Mouse (Mus musculus): Measurements from ENCODE around the gene Cd209a. TPM values are rescaled to one million over a fixed set of nuclear protein-coding genes. Genes with fewer than 3 reads are reported as not detected.

Gene Cd209a
- polyA plus RNA-seq, 2 experiments, result 0.04 TPM; not detected in 1

DNA sequence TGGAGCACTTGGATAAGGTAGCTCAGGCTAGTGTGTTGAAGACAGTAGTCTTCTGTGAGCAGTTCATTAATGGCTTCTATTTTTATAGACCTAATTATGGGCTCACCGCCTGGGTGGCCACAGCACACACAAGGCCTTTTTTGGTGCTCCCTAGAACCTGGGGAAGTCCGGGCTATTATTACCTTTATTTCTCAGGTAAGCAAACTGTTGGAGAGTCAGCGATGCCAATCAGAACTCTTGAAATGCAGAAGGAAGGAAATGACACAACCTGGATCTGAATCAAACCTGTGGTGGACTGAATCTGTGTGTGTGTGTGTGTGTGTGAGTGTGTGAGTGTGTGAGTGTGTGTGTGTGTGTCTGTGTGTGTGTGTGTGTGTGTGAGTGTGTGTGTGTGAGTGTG is 54.7 kb downstream of the Cd209a start, which contains the start of gene Fcer2a:
Gene Fcer2a (minus strand): TSS at position 55 of the 400 bp plus-strand sequence.
- Histone ChIP-seq H3K4me3 (ENCODE audit: insufficient read depth in 1 of 2, low read depth in 2 of 2, low read length in 2 of 2) (no peak within 1 kb of the TSS), H3K4me1 (replicated peaks; ENCODE audit: control insufficient read depth in 2 of 2, insufficient read depth in 2 of 2, low read length in 1 of 2) (no peaks in the 10 kb centered on the region), H3K4me2 (ENCODE audit: low read depth) (no peak within 1 kb of the TSS), H3K27me3 (ENCODE audit: control insufficient read depth, insufficient read depth, low read length) (no peaks in the 10 kb centered on the region), H3K9me3 (ENCODE audit: control insufficient read depth, low read length) (no peaks in the 10 kb centered on the region), H3K9ac (replicated peaks) (no peak within 1 kb of the TSS), H3K36me3 (replicated peaks; ENCODE audit: control insufficient read depth, insufficient read depth, low read depth) (no peaks in the 10 kb centered on the region), H3K27ac (no peak within 1 kb of the TSS)
- 54% methylated on average over 3 of the region's 3 CpGs for WGBS (ENCODE audit: insufficient replicate concordance)
- DNase-seq (ENCODE audit: low read depth in 3 of 3, low spot score in 3 of 3) (no peak), ATAC-seq (ENCODE audit: insufficient read depth) (no peak)
- no peak for TF ChIP-seq EP300 (IDR thresholded peaks at IDR 0.05; ENCODE audit: low read depth)
- no peak for TF ChIP-seq CTCF (IDR thresholded peaks at IDR 0.05; ENCODE audit: low read depth)

Small RNA genes within 50 kb of the gene (microRNA-seq; reads per million reads assigned to microRNA genes)
- gene Gm24934, result not detected

Other genes starting within 250 kb of the Cd209a start
- 26.1 and 31.6 TPM in 2 replicates for gene Mcoln1, start 248.5 kb downstream of the Cd209a start, polyA plus RNA-seq (2012; rRNA removed)
- 12.6 and 13.8 TPM in 2 replicates for gene Mcoln1, start 248.5 kb downstream of the Cd209a start, polyA plus RNA-seq (2014; fragmentation: Nextera tagmentation; extraction: Ambion mirVana)
- gene Pnpla6, start 233.6 kb downstream of the Cd209a start, polyA plus RNA-seq (2012; rRNA removed), result 12.1 and 14.2 TPM in 2 replicates
- 6.5 and 9.6 TPM in 2 replicates for gene Pnpla6, start 233.6 kb downstream of the Cd209a start, polyA plus RNA-seq (2014; fragmentation: Nextera tagmentation; extraction: Ambion mirVana)
- gene C330021F23Rik, start 181.0 kb downstream of the Cd209a start, polyA plus RNA-seq (2012; rRNA removed), result 2.7 and 3.0 TPM in 2 replicates
- 2.5 and 4.0 TPM in 2 replicates for gene C330021F23Rik, start 181.0 kb downstream of the Cd209a start, polyA plus RNA-seq (2014; fragmentation: Nextera tagmentation; extraction: Ambion mirVana)
- 1.8 and 2.2 TPM in 2 replicates for gene Camsap3, start 161.7 kb downstream of the Cd209a start, polyA plus RNA-seq (2012; rRNA removed)
- gene Camsap3, start 161.7 kb downstream of the Cd209a start, polyA plus RNA-seq (2014; fragmentation: Nextera tagmentation; extraction: Ambion mirVana), result 1.6 and 1.7 TPM in 2 replicates
- gene Xab2, start 127.7 kb downstream of the Cd209a start, polyA plus RNA-seq (2012; rRNA removed), result 24.1 and 27.1 TPM in 2 replicates
- 22.2 and 25.9 TPM in 2 replicates for gene Xab2, start 127.7 kb downstream of the Cd209a start, polyA plus RNA-seq (2014; fragmentation: Nextera tagmentation; extraction: Ambion mirVana)
- gene Pet100, start 127.4 kb downstream of the Cd209a start, polyA plus RNA-seq (2012; rRNA removed), result 7.9 and 32.5 TPM in 2 replicates
- 113 and 117 TPM in 2 replicates for gene Pet100, start 127.4 kb downstream of the Cd209a start, polyA plus RNA-seq (2014; fragmentation: Nextera tagmentation; extraction: Ambion mirVana)
- not detected in 2 replicates for gene Pcp2, start 123.4 kb downstream of the Cd209a start, polyA plus RNA-seq (2012; rRNA removed)
- 0.19 TPM in 1 of 2 replicates, not detected in the other for gene Pcp2, start 123.4 kb downstream of the Cd209a start, polyA plus RNA-seq (2014; fragmentation: Nextera tagmentation; extraction: Ambion mirVana)
- gene Stxbp2, start 118.0 kb downstream of the Cd209a start, polyA plus RNA-seq (2012; rRNA removed), result 55.5 and 61.7 TPM in 2 replicates
- 37.7 and 44.6 TPM in 2 replicates for gene Stxbp2, start 118.0 kb downstream of the Cd209a start, polyA plus RNA-seq (2014; fragmentation: Nextera tagmentation; extraction: Ambion mirVana)
- gene Retn, start 93.2 kb downstream of the Cd209a start, polyA plus RNA-seq (2012; rRNA removed), result not detected in 2 replicates
- not detected in 2 replicates for gene Retn, start 93.2 kb downstream of the Cd209a start, polyA plus RNA-seq (2014; fragmentation: Nextera tagmentation; extraction: Ambion mirVana)
- gene Mcemp1, start 83.2 kb downstream of the Cd209a start, polyA plus RNA-seq (2012; rRNA removed), result 1.4 and 1.9 TPM in 2 replicates
- gene Mcemp1, start 83.2 kb downstream of the Cd209a start, polyA plus RNA-seq (2014; fragmentation: Nextera tagmentation; extraction: Ambion mirVana), result 3.1 and 3.7 TPM in 2 replicates
- 0.90 and 1.4 TPM in 2 replicates for gene Fcor, start 76.6 kb downstream of the Cd209a start, polyA plus RNA-seq (2012; rRNA removed)
- gene Fcor, start 76.6 kb downstream of the Cd209a start, polyA plus RNA-seq (2014; fragmentation: Nextera tagmentation; extraction: Ambion mirVana), result 3.1 and 3.5 TPM in 2 replicates
- 11.0 and 13.1 TPM in 2 replicates for gene Trappc5, start 72.7 kb downstream of the Cd209a start, polyA plus RNA-seq (2012; rRNA removed)
- 11.5 and 12.1 TPM in 2 replicates for gene Trappc5, start 72.7 kb downstream of the Cd209a start, polyA plus RNA-seq (2014; fragmentation: Nextera tagmentation; extraction: Ambion mirVana)
- 0.01 TPM in 1 of 2 replicates, not detected in the other for gene Fcer2a, start 54.8 kb downstream of the Cd209a start, polyA plus RNA-seq (2012; rRNA removed)
- 0.05 TPM in 1 of 2 replicates, not detected in the other for gene Fcer2a, start 54.8 kb downstream of the Cd209a start, polyA plus RNA-seq (2014; fragmentation: Nextera tagmentation; extraction: Ambion mirVana)
- 2.8 and 3.5 TPM in 2 replicates for gene Clec4g, start 28.3 kb downstream of the Cd209a start, polyA plus RNA-seq (2012; rRNA removed)
- 3.6 and 4.2 TPM in 2 replicates for gene Clec4g, start 28.3 kb downstream of the Cd209a start, polyA plus RNA-seq (2014; fragmentation: Nextera tagmentation; extraction: Ambion mirVana)
- gene Cd209e, start 105.3 kb upstream of the Cd209a start, polyA plus RNA-seq (2012; rRNA removed), result not detected in 2 replicates
- not detected in 2 replicates for gene Cd209e, start 105.3 kb upstream of the Cd209a start, polyA plus RNA-seq (2014; fragmentation: Nextera tagmentation; extraction: Ambion mirVana)
- gene Cd209d, start 129.6 kb upstream of the Cd209a start, polyA plus RNA-seq (2012; rRNA removed), result not detected in 2 replicates
- gene Cd209d, start 129.6 kb upstream of the Cd209a start, polyA plus RNA-seq (2014; fragmentation: Nextera tagmentation; extraction: Ambion mirVana), result not detected in 2 replicates
- not detected in 2 replicates for gene Cd209b, start 177.9 kb upstream of the Cd209a start, polyA plus RNA-seq (2012; rRNA removed)
- gene Cd209b, start 177.9 kb upstream of the Cd209a start, polyA plus RNA-seq (2014; fragmentation: Nextera tagmentation; extraction: Ambion mirVana), result not detected in 2 replicates
- 0.04 TPM in 1 of 2 replicates, not detected in the other for gene Cd209c, start 205.8 kb upstream of the Cd209a start, polyA plus RNA-seq (2012; rRNA removed)
- 0.09 and 0.14 TPM in 2 replicates for gene Cd209c, start 205.8 kb upstream of the Cd209a start, polyA plus RNA-seq (2014; fragmentation: Nextera tagmentation; extraction: Ambion mirVana)

All from liver, embryonic 14.5 days (tissue).